Mouse (Mus musculus): Measurements from ENCODE around the gene Scn3b. TPM values are rescaled to one million over a fixed set of nuclear protein-coding genes. Genes with fewer than 3 reads are reported as not detected.

The Scn3b gene
- polyA plus RNA-seq, 1 experiment, result 3.2 TPM

GRCm38 (mm10) chr9:40240311-40240710, 28.7 kb upstream of the Scn3b start:
- Histone ChIP-seq H3K4me3 (ENCODE audit: insufficient read depth, low read length) (no peak overlapping the region), H3K4me1 (ENCODE audit: control insufficient read depth, insufficient read depth, low read length) (no peaks in the 10 kb centered on the region), H3K27ac (ENCODE audit: insufficient read depth, low read length) (no peak overlapping the region)
- no peak for TF ChIP-seq CTCF (IDR thresholded peaks at IDR 0.05; ENCODE audit: borderline replicate concordance, insufficient read depth, low read length)

GRCm38 (mm10) chr9:40241223-40241801, 27.7 kb upstream of the Scn3b start:
- TF ChIP-seq CTCF (IDR thresholded peaks at IDR 0.05; ENCODE audit: borderline replicate concordance, insufficient read depth, low read length) (no peak), POLR2A (IDR thresholded peaks at IDR 0.05; ENCODE audit: low read depth, low read length) (no peak)
- Histone ChIP-seq H3K4me3 (ENCODE audit: insufficient read depth, low read length) (peak overlapping the region; percentile 29), H3K27ac (ENCODE audit: insufficient read depth, low read length) (no peak overlapping the region), H3K4me1 (ENCODE audit: control insufficient read depth, insufficient read depth, low read length) (no peaks in the 10 kb centered on the region)

GRCm38 (mm10) chr9:40241951-40242888, 26.8 kb upstream of the Scn3b start:
- peak overlapping the region; percentile 29 for H3K4me3 ChIP-seq (ENCODE audit: insufficient read depth, low read length)
- no peaks in the 10 kb centered on the region for H3K4me1 ChIP-seq (ENCODE audit: control insufficient read depth, insufficient read depth, low read length)
- no peak for TF ChIP-seq POLR2A (IDR thresholded peaks at IDR 0.05; ENCODE audit: low read depth, low read length)
- no peak for TF ChIP-seq CTCF (IDR thresholded peaks at IDR 0.05; ENCODE audit: borderline replicate concordance, insufficient read depth, low read length)
- no peak overlapping the region for H3K27ac ChIP-seq (ENCODE audit: insufficient read depth, low read length)

GRCm38 (mm10) chr9:40245466-40245865, 23.6 kb upstream of the Scn3b start:
- Histone ChIP-seq H3K4me3 (ENCODE audit: insufficient read depth, low read length) (no peak overlapping the region), H3K27ac (ENCODE audit: insufficient read depth, low read length) (no peak overlapping the region), H3K4me1 (ENCODE audit: control insufficient read depth, insufficient read depth, low read length) (no peaks in the 10 kb centered on the region)

GRCm38 (mm10) chr9:40245974-40246665, 22.9 kb upstream of the Scn3b start:
- H3K4me3 ChIP-seq (ENCODE audit: insufficient read depth, low read length), result no peak overlapping the region
- no peak overlapping the region for H3K27ac ChIP-seq (ENCODE audit: insufficient read depth, low read length)
- H3K4me1 ChIP-seq (ENCODE audit: control insufficient read depth, insufficient read depth, low read length), result no peaks in the 10 kb centered on the region
- TF ChIP-seq CTCF (IDR thresholded peaks at IDR 0.05; ENCODE audit: borderline replicate concordance, insufficient read depth, low read length) (no peak), POLR2A (IDR thresholded peaks at IDR 0.05; ENCODE audit: low read depth, low read length) (no peak)

More at GRCm38 (mm10) chr9:40245466-40245865, 23.6 kb upstream of the Scn3b start:
- TF ChIP-seq CTCF (IDR thresholded peaks at IDR 0.05; ENCODE audit: borderline replicate concordance, insufficient read depth, low read length) (no peak), POLR2A (IDR thresholded peaks at IDR 0.05; ENCODE audit: low read depth, low read length) (no peak)

- Histone ChIP-seq H3K4me1 (ENCODE audit: control insufficient read depth, insufficient read depth, low read length) (no peaks in the 10 kb centered on the region), H3K4me3 (ENCODE audit: insufficient read depth, low read length) (no peak overlapping the region), H3K27ac (ENCODE audit: insufficient read depth, low read length) (no peak overlapping the region)
- TF ChIP-seq POLR2A (IDR thresholded peaks at IDR 0.05; ENCODE audit: low read depth, low read length) (no peak), CTCF (IDR thresholded peaks at IDR 0.05; ENCODE audit: borderline replicate concordance, insufficient read depth, low read length) (no peak)
Measured at GRCm38 (mm10) chr9:40246702-40247101, 22.3 kb upstream of the Scn3b start.

- Histone ChIP-seq H3K4me1 (ENCODE audit: control insufficient read depth, insufficient read depth, low read length) (no peaks in the 10 kb centered on the region), H3K4me3 (ENCODE audit: insufficient read depth, low read length) (no peak overlapping the region), H3K27ac (ENCODE audit: insufficient read depth, low read length) (no peak overlapping the region)
- no peak for TF ChIP-seq POLR2A (IDR thresholded peaks at IDR 0.05; ENCODE audit: low read depth, low read length)
- TF ChIP-seq CTCF (IDR thresholded peaks at IDR 0.05; ENCODE audit: borderline replicate concordance, insufficient read depth, low read length), result no peak
Measured at GRCm38 (mm10) chr9:40249106-40249505, 19.9 kb upstream of the Scn3b start.

GRCm38 (mm10) chr9:40252459-40252858, 16.6 kb upstream of the Scn3b start:
- no peaks in the 10 kb centered on the region for H3K4me1 ChIP-seq (ENCODE audit: control insufficient read depth, insufficient read depth, low read length)
- H3K27ac ChIP-seq (ENCODE audit: insufficient read depth, low read length), result no peak overlapping the region
- TF ChIP-seq POLR2A (IDR thresholded peaks at IDR 0.05; ENCODE audit: low read depth, low read length) (no peak), CTCF (IDR thresholded peaks at IDR 0.05; ENCODE audit: borderline replicate concordance, insufficient read depth, low read length) (no peak)
- no peak overlapping the region for H3K4me3 ChIP-seq (ENCODE audit: insufficient read depth, low read length)

- no peak for TF ChIP-seq CTCF (IDR thresholded peaks at IDR 0.05; ENCODE audit: borderline replicate concordance, insufficient read depth, low read length)
- TF ChIP-seq POLR2A (IDR thresholded peaks at IDR 0.05; ENCODE audit: low read depth, low read length), result no peak
- Histone ChIP-seq H3K27ac (ENCODE audit: insufficient read depth, low read length) (no peak overlapping the region), H3K4me1 (ENCODE audit: control insufficient read depth, insufficient read depth, low read length) (0 out of 2 replicates have a peak, but pooled peaks cover 2% of the 10 kb centered on the region), H3K4me3 (ENCODE audit: insufficient read depth, low read length) (no peak overlapping the region)
Measured at GRCm38 (mm10) chr9:40263874-40264273, 5.1 kb upstream of the Scn3b start.

Measured in embryonic fibroblast, embryonic 13.5 days (primary cell).